Mouse (Mus musculus) right cerebral cortex, postnatal 4 days (tissue): ENCODE measurements at regions not wholly inside any gene's neighbourhood (a gene's known extent, or its start where the extent isn't known, plus 50 kb on each side); places are given as distances from the start of the nearest gene placed in this dataset.
A peak's percentile ranks its signal among the peaks of the same experiment; 100 is the strongest.
"Not testable (repeated sequence)": the region's sequence is repeated elsewhere in the genome, so short reads cannot be mapped to it uniquely, and the experiment has no call there.

ENCODE experiments used
- DNase-seq: peaks from one replicate; pipeline ENCODE4 v3.0.0-alpha.2; 2022

GRCm38 (mm10) chr2:15273446-15273845 is 218.6 kb upstream of the Nsun6 start:
- DNase-seq, result no peak

GRCm38 (mm10) chr2:15260486-15261165 is 205.8 kb upstream of the Nsun6 start:
- DNase-seq, result no peak

GRCm38 (mm10) chr2:15242276-15242675 is 187.4 kb upstream of the Nsun6 start:
- DNase-seq, result not testable (repeated sequence)

- peak; percentile 3 for DNase-seq
Observed at GRCm38 (mm10) chr2:15221910-15222309, 167.0 kb upstream of the Nsun6 start.

- DNase-seq, result no peak
Observed at GRCm38 (mm10) chr2:15188091-15188490, 133.2 kb upstream of the Nsun6 start.

GRCm38 (mm10) chr2:15181000-15181399 is 126.1 kb upstream of the Nsun6 start:
- DNase-seq, result no peak

- no peak for DNase-seq
Observed at GRCm38 (mm10) chr2:15166435-15167024, 111.7 kb upstream of the Nsun6 start.

- no peak for DNase-seq
Observed at GRCm38 (mm10) chr2:15165830-15166229, 111.0 kb upstream of the Nsun6 start.

- no peak for DNase-seq
Observed at GRCm38 (mm10) chr2:15163732-15164418, 109.0 kb upstream of the Nsun6 start.

- DNase-seq, result no peak
Observed at GRCm38 (mm10) chr2:15161831-15162230, 107.0 kb upstream of the Nsun6 start.

GRCm38 (mm10) chr2:15157622-15158021 is 102.8 kb upstream of the Nsun6 start:
- DNase-seq, result no peak

- no peak for DNase-seq
Observed at GRCm38 (mm10) chr2:15150823-15151222, 96.0 kb upstream of the Nsun6 start.

- DNase-seq, result no peak
Observed at GRCm38 (mm10) chr2:15148381-15148780, 93.5 kb upstream of the Nsun6 start.

GRCm38 (mm10) chr2:15146986-15147385 is 92.1 kb upstream of the Nsun6 start:
- no peak for DNase-seq

GRCm38 (mm10) chr2:15146414-15146813 is 91.5 kb upstream of the Nsun6 start:
- no peak for DNase-seq

- no peak for DNase-seq
Observed at GRCm38 (mm10) chr2:15144781-15145180, 89.9 kb upstream of the Nsun6 start.

GRCm38 (mm10) chr2:15139877-15140276 is 85.0 kb upstream of the Nsun6 start:
- no peak for DNase-seq
